Mouse (Mus musculus) retina, embryonic 14.5 days (tissue): Measurements from ENCODE around the gene Chrm3.

Source experiments
- DNase-seq: peaks from one replicate; pipeline ENCODE4 v3.0.0-alpha.2; 2015; ENCODE audit warnings: low spot score

Gene Chrm3

GRCm38 (mm10) chr13:10068927-10069580 lies 291.6 kb downstream of the Chrm3 start:
- no peak for DNase-seq

- no peak for DNase-seq
These were observed 293.6 kb downstream of the Chrm3 start for GRCm38 (mm10) chr13:10066829-10067618.

GRCm38 (mm10) chr13:10065776-10066175 lies 294.9 kb downstream of the Chrm3 start:
- DNase-seq, result no peak

- DNase-seq, result no peak
These were observed 298.0 kb downstream of the Chrm3 start for GRCm38 (mm10) chr13:10062681-10063080.

- DNase-seq, result no peak
These were observed 301.7 kb downstream of the Chrm3 start for GRCm38 (mm10) chr13:10058993-10059392.

- DNase-seq, result no peak
These were observed 302.9 kb downstream of the Chrm3 start for GRCm38 (mm10) chr13:10057644-10058198.

- no peak for DNase-seq
These were observed 306.6 kb downstream of the Chrm3 start for GRCm38 (mm10) chr13:10054086-10054485.

GRCm38 (mm10) chr13:10053301-10053889 lies 307.3 kb downstream of the Chrm3 start:
- no peak for DNase-seq

- no peak for DNase-seq
These were observed 314.8 kb downstream of the Chrm3 start for GRCm38 (mm10) chr13:10045651-10046350.

GRCm38 (mm10) chr13:10044084-10044483 lies 316.6 kb downstream of the Chrm3 start:
- DNase-seq, result no peak

GRCm38 (mm10) chr13:10033570-10034399 lies 326.9 kb downstream of the Chrm3 start:
- no peak for DNase-seq

GRCm38 (mm10) chr13:10031547-10031946 lies 329.1 kb downstream of the Chrm3 start:
- peak; percentile 6 for DNase-seq

GRCm38 (mm10) chr13:10029944-10030343 lies 330.7 kb downstream of the Chrm3 start:
- no peak for DNase-seq

- no peak for DNase-seq
These were observed 335.5 kb downstream of the Chrm3 start for GRCm38 (mm10) chr13:10025134-10025533.

- no peak for DNase-seq
These were observed 337.5 kb downstream of the Chrm3 start for GRCm38 (mm10) chr13:10023112-10023511.

- no peak for DNase-seq
These were observed 341.4 kb downstream of the Chrm3 start for GRCm38 (mm10) chr13:10019252-10019651.

GRCm38 (mm10) chr13:10002916-10003315 lies 357.7 kb downstream of the Chrm3 start:
- DNase-seq, result no peak

- no peak for DNase-seq
These were observed 362.9 kb downstream of the Chrm3 start for GRCm38 (mm10) chr13:9997664-9998328.

- no peak for DNase-seq
These were observed 364.8 kb downstream of the Chrm3 start for GRCm38 (mm10) chr13:9995852-9996251.

GRCm38 (mm10) chr13:9993571-9993970 lies 367.1 kb downstream of the Chrm3 start:
- no peak for DNase-seq

GRCm38 (mm10) chr13:9992640-9993039 lies 368.0 kb downstream of the Chrm3 start:
- no peak for DNase-seq
